Mouse (Mus musculus): ENCODE measurements around the gene Prox1. TPM values are rescaled to one million over a fixed set of nuclear protein-coding genes. Genes with fewer than 3 reads are reported as not detected.
A peak's percentile ranks its signal among the peaks of the same experiment; 100 is the strongest.

The Prox1 gene
- polyA plus RNA-seq (2015; fragmentation: Nextera tagmentation; extraction: Ambion mirVana) = 6.1 and 6.9 TPM in 2 replicates

DNA sequence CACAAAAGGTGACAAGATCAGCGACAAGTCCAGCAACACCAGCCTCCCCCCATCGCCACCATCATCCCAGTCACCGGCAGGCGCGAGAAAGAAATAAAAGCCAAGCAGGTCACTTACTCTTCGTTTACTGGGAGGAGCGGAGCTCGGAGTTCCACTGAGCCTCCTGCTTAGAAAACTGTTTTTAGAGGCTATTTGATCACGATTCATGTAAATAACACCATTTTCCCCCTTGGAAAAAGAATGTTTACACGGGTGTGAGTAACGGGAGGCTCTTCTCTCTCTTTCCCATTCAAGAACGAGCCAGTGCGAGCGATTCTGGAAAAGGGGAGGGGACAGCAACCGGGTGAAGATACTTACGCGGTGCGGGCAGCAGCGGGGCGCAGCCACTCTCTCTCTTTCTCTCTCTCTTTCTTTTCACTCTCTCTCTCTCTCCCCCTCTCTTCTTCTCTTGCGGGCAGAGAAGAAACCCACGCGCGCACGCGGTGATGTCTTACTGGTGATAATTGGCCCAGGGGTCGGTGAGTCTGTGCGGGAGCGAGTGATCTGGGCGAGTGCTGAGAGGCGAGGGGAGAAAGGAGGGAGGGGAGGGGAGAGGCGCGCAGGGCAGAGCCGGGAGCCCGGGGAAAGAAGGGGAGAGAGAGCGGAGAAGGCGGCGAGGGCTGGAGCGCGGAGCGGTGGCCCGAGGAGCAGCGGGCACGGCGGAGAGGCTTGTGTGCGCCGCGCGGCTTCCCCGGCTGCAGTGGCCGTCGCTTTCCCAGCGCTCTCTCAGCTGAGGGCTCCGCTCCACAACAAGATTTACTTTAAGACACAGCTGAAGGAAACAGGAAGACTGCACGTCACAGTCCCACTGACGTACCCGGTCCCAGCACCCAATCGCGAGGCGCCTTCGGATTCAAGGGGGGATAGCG lies at the start of gene Prox1:
Gene Prox1 (minus strand): TSS at position 804 of the 908 bp plus-strand sequence.
- no peaks in the 10 kb centered on the region for H3K9me3 ChIP-seq (ENCODE audit: control insufficient read depth, low read length)
- H3K27me3 ChIP-seq (replicated peaks; ENCODE audit: control insufficient read depth, insufficient read depth, low read length) = peaks cover 6% of the 10 kb centered on the region
- H3K4me3 ChIP-seq (ENCODE audit: low read length) = peak within 1 kb of the TSS; percentile 64
- peak within 1 kb of the TSS; percentile 98 for H3K4me2 ChIP-seq (ENCODE audit: low read length)
- H3K27ac ChIP-seq (ENCODE audit: low read depth, low read length) = peak within 1 kb of the TSS; percentile 86
- H3K9ac ChIP-seq (ENCODE audit: low read depth, low read length) = peak within 1 kb of the TSS; percentile 71
- no peaks in the 10 kb centered on the region for H3K36me3 ChIP-seq (ENCODE audit: control insufficient read depth, insufficient read depth, low read length)
- peaks cover 28% of the 10 kb centered on the region for H3K4me1 ChIP-seq (ENCODE audit: control insufficient read depth, insufficient read depth, low read depth, low read length)
- under 1% methylated on average over 59 of the region's 62 CpGs for WGBS
- ATAC-seq = peak; percentile 91

- no peak overlapping the region for H3K4me2 ChIP-seq (ENCODE audit: low read length)
- no peak overlapping the region for H3K9ac ChIP-seq (ENCODE audit: low read depth, low read length)
- peaks cover 2% of the 10 kb centered on the region; the same call in 1 of the 2 replicates for H3K27me3 ChIP-seq (replicated peaks; ENCODE audit: control insufficient read depth, insufficient read depth, low read length)
- ATAC-seq = no peak
- peaks cover 5% of the 10 kb centered on the region; the same call in 1 of the 2 replicates for H3K4me1 ChIP-seq (ENCODE audit: control insufficient read depth, insufficient read depth, low read depth, low read length)
- no peak overlapping the region for H3K27ac ChIP-seq (ENCODE audit: low read depth, low read length)
- H3K36me3 ChIP-seq (ENCODE audit: control insufficient read depth, insufficient read depth, low read length) = no peaks in the 10 kb centered on the region
- peaks cover 4% of the 10 kb centered on the region; the same call in 1 of the 2 replicates for H3K9me3 ChIP-seq (ENCODE audit: control insufficient read depth, low read length)
- no peak overlapping the region for H3K4me3 ChIP-seq (ENCODE audit: low read length)
- 72% methylated on average over 15 of the region's 15 CpGs for WGBS
Measured at GRCm38 (mm10) chr1:190216621-190217020, 46.1 kb upstream of the Prox1 start.

DNA sequence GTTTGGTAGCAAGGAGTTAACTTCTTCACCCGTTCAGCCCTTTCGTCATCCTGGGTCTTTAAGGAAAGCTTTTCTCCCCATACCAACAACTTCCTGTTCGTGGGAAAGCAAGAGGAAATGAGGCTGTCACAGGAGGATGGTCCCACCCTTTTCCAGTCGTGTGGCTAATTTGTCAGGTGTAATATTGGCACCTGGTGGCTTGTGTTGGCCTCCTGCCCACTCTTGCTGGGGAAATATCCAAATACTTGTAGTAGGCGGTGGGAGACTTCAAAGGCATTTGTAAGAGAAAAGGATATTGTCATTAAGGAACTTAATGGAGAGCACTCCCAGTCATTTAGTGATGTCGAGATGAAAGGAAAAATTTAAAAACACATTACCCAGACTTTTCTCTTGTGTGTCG lies 44.1 kb upstream of the Prox1 start:
- Histone ChIP-seq H3K27ac (ENCODE audit: low read depth, low read length) (no peak overlapping the region), H3K27me3 (replicated peaks; ENCODE audit: control insufficient read depth, insufficient read depth, low read length) (peaks cover 2% of the 10 kb centered on the region; the same call in 1 of the 2 replicates), H3K9me3 (ENCODE audit: control insufficient read depth, low read length) (peaks cover 4% of the 10 kb centered on the region; the same call in 1 of the 2 replicates), H3K4me1 (ENCODE audit: control insufficient read depth, insufficient read depth, low read depth, low read length) (no peaks in the 10 kb centered on the region), H3K36me3 (ENCODE audit: control insufficient read depth, insufficient read depth, low read length) (no peaks in the 10 kb centered on the region), H3K4me2 (ENCODE audit: low read length) (no peak overlapping the region), H3K4me3 (ENCODE audit: low read length) (no peak overlapping the region), H3K9ac (ENCODE audit: low read depth, low read length) (no peak overlapping the region)
- WGBS = 68% methylated on average over 7 of the region's 7 CpGs
- ATAC-seq = no peak

- H3K27me3 ChIP-seq (replicated peaks; ENCODE audit: control insufficient read depth, insufficient read depth, low read length) = peaks cover 2% of the 10 kb centered on the region; the same call in 1 of the 2 replicates
- H3K9me3 ChIP-seq (ENCODE audit: control insufficient read depth, low read length) = peaks cover 4% of the 10 kb centered on the region; the same call in 1 of the 2 replicates
- no peaks in the 10 kb centered on the region for H3K4me1 ChIP-seq (ENCODE audit: control insufficient read depth, insufficient read depth, low read depth, low read length)
- no peak for ATAC-seq
- whole genome bisulfite sequencing = 88% methylated on average over 6 of the region's 6 CpGs
- H3K9ac ChIP-seq (ENCODE audit: low read depth, low read length) = no peak overlapping the region
- no peaks in the 10 kb centered on the region for H3K36me3 ChIP-seq (ENCODE audit: control insufficient read depth, insufficient read depth, low read length)
- H3K4me2 ChIP-seq (ENCODE audit: low read length) = no peak overlapping the region
- H3K27ac ChIP-seq (ENCODE audit: low read depth, low read length) = no peak overlapping the region
- H3K4me3 ChIP-seq (ENCODE audit: low read length) = no peak overlapping the region
Measured at GRCm38 (mm10) chr1:190213175-190213574, 42.7 kb upstream of the Prox1 start.

GRCm38 (mm10) chr1:190207246-190207645 lies 36.7 kb upstream of the Prox1 start:
- H3K4me3 ChIP-seq (ENCODE audit: low read length) = no peak overlapping the region
- H3K27ac ChIP-seq (ENCODE audit: low read depth, low read length) = no peak overlapping the region
- ATAC-seq = no peak
- H3K36me3 ChIP-seq (ENCODE audit: control insufficient read depth, insufficient read depth, low read length) = no peaks in the 10 kb centered on the region
- no peak overlapping the region for H3K9ac ChIP-seq (ENCODE audit: low read depth, low read length)
- no peak overlapping the region for H3K4me2 ChIP-seq (ENCODE audit: low read length)
- no peaks in the 10 kb centered on the region for H3K9me3 ChIP-seq (ENCODE audit: control insufficient read depth, low read length)
- no peaks in the 10 kb centered on the region for H3K27me3 ChIP-seq (replicated peaks; ENCODE audit: control insufficient read depth, insufficient read depth, low read length)
- H3K4me1 ChIP-seq (ENCODE audit: control insufficient read depth, insufficient read depth, low read depth, low read length) = no peaks in the 10 kb centered on the region
- WGBS = 94% methylated on average over 8 of the region's 8 CpGs

GRCm38 (mm10) chr1:190205691-190206090 lies 35.2 kb upstream of the Prox1 start:
- Histone ChIP-seq H3K36me3 (ENCODE audit: control insufficient read depth, insufficient read depth, low read length) (no peaks in the 10 kb centered on the region), H3K27me3 (replicated peaks; ENCODE audit: control insufficient read depth, insufficient read depth, low read length) (no peaks in the 10 kb centered on the region), H3K4me3 (ENCODE audit: low read length) (no peak overlapping the region), H3K4me1 (ENCODE audit: control insufficient read depth, insufficient read depth, low read depth, low read length) (no peaks in the 10 kb centered on the region), H3K9me3 (ENCODE audit: control insufficient read depth, low read length) (no peaks in the 10 kb centered on the region), H3K9ac (ENCODE audit: low read depth, low read length) (no peak overlapping the region), H3K4me2 (ENCODE audit: low read length) (no peak overlapping the region), H3K27ac (ENCODE audit: low read depth, low read length) (no peak overlapping the region)
- no peak for ATAC-seq
- whole genome bisulfite sequencing = 89% methylated on average over 2 of the region's 2 CpGs

- ATAC-seq = no peak
- Histone ChIP-seq H3K9me3 (ENCODE audit: control insufficient read depth, low read length) (no peaks in the 10 kb centered on the region), H3K9ac (ENCODE audit: low read depth, low read length) (no peak overlapping the region), H3K4me3 (ENCODE audit: low read length) (no peak overlapping the region), H3K4me2 (ENCODE audit: low read length) (no peak overlapping the region), H3K4me1 (ENCODE audit: control insufficient read depth, insufficient read depth, low read depth, low read length) (no peaks in the 10 kb centered on the region), H3K27ac (ENCODE audit: low read depth, low read length) (no peak overlapping the region), H3K36me3 (ENCODE audit: control insufficient read depth, insufficient read depth, low read length) (no peaks in the 10 kb centered on the region), H3K27me3 (replicated peaks; ENCODE audit: control insufficient read depth, insufficient read depth, low read length) (no peaks in the 10 kb centered on the region)
- 43% methylated on average over 10 of the region's 10 CpGs for WGBS
Measured at GRCm38 (mm10) chr1:190204378-190205070, 34.0 kb upstream of the Prox1 start.

GRCm38 (mm10) chr1:190201696-190202095 lies 31.2 kb upstream of the Prox1 start:
- Histone ChIP-seq H3K9me3 (ENCODE audit: control insufficient read depth, low read length) (no peaks in the 10 kb centered on the region), H3K27me3 (replicated peaks; ENCODE audit: control insufficient read depth, insufficient read depth, low read length) (no peaks in the 10 kb centered on the region), H3K36me3 (ENCODE audit: control insufficient read depth, insufficient read depth, low read length) (no peaks in the 10 kb centered on the region), H3K9ac (ENCODE audit: low read depth, low read length) (no peak overlapping the region), H3K27ac (ENCODE audit: low read depth, low read length) (no peak overlapping the region), H3K4me1 (ENCODE audit: control insufficient read depth, insufficient read depth, low read depth, low read length) (no peaks in the 10 kb centered on the region), H3K4me3 (ENCODE audit: low read length) (no peak overlapping the region), H3K4me2 (ENCODE audit: low read length) (no peak overlapping the region)
- 93% methylated on average over 6 of the region's 6 CpGs for WGBS
- no peak for ATAC-seq

DNA sequence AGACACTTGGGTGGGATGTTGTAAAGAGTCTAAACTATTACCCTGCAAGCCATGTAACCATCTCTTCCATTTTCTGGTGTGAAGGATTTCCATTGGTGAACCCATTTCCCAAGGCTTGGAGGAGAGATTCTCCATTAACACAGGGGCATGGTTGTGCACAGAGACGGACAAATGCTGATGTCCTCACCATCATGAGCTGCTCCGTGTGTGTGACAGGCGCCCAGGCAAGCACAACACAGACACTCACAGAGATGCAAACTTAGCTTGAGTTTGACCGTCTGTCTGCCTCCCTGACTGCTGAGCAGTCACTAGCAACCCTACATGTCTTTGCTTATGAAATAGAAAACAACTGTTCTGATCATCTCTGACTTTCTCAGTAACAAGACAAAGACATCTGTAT lies 30.5 kb upstream of the Prox1 start:
- no peak for ATAC-seq
- WGBS = 92% methylated on average over 4 of the region's 4 CpGs
- H3K4me2 ChIP-seq (ENCODE audit: low read length) = no peak overlapping the region

More for the DNA sequence above, 30.5 kb upstream of the Prox1 start:
- H3K9me3 ChIP-seq (ENCODE audit: control insufficient read depth, low read length) = no peaks in the 10 kb centered on the region
- no peaks in the 10 kb centered on the region for H3K27me3 ChIP-seq (replicated peaks; ENCODE audit: control insufficient read depth, insufficient read depth, low read length)
- no peaks in the 10 kb centered on the region for H3K36me3 ChIP-seq (ENCODE audit: control insufficient read depth, insufficient read depth, low read length)
- no peak overlapping the region for H3K4me3 ChIP-seq (ENCODE audit: low read length)
- H3K27ac ChIP-seq (ENCODE audit: low read depth, low read length) = no peak overlapping the region
- no peak overlapping the region for H3K9ac ChIP-seq (ENCODE audit: low read depth, low read length)
- no peaks in the 10 kb centered on the region for H3K4me1 ChIP-seq (ENCODE audit: control insufficient read depth, insufficient read depth, low read depth, low read length)
